Mouse (Mus musculus) left cerebral cortex, adult 11 months (tissue): ENCODE data around the gene Ptpn7.

Experiments
- DNase-seq: peaks from one replicate; pipeline ENCODE4 v3.0.0; 2022; ENCODE audit warnings: low spot score

Ptpn7 gene

GRCm38 (mm10) chr1:135159074-135159473 lies 26.6 kb downstream of the Ptpn7 start:
- peak; percentile 48 for DNase-seq

- DNase-seq = no peak
Observed at GRCm38 (mm10) chr1:135159556-135160123, 27.1 kb downstream of the Ptpn7 start.

- DNase-seq = no peak
Observed at GRCm38 (mm10) chr1:135160411-135161050, 28.0 kb downstream of the Ptpn7 start.

GRCm38 (mm10) chr1:135162720-135163119 lies 30.2 kb downstream of the Ptpn7 start:
- DNase-seq = no peak

GRCm38 (mm10) chr1:135167435-135167834 lies 34.9 kb downstream of the Ptpn7 start, which contains the start of gene Gpr37l1:
TSS of gene Gpr37l1 (minus strand) at chr1:135167681.
- DNase-seq = no peak

- DNase-seq = no peak
Observed at GRCm38 (mm10) chr1:135168453-135169200, 36.1 kb downstream of the Ptpn7 start.

GRCm38 (mm10) chr1:135169556-135170224 lies 37.2 kb downstream of the Ptpn7 start:
- DNase-seq = no peak

- no peak for DNase-seq
Observed at GRCm38 (mm10) chr1:135170299-135170698, 37.8 kb downstream of the Ptpn7 start.

GRCm38 (mm10) chr1:135171202-135171601 lies 38.7 kb downstream of the Ptpn7 start:
- no peak for DNase-seq

GRCm38 (mm10) chr1:135171984-135172383 lies 39.5 kb downstream of the Ptpn7 start:
- no peak for DNase-seq

- no peak for DNase-seq
Observed at GRCm38 (mm10) chr1:135173311-135173710, 40.8 kb downstream of the Ptpn7 start.

- no peak for DNase-seq
Observed at GRCm38 (mm10) chr1:135175176-135175575, 42.7 kb downstream of the Ptpn7 start.

- DNase-seq = no peak
Observed at GRCm38 (mm10) chr1:135177724-135178123, 45.2 kb downstream of the Ptpn7 start.

GRCm38 (mm10) chr1:135178863-135179262 lies 46.4 kb downstream of the Ptpn7 start:
- no peak for DNase-seq

GRCm38 (mm10) chr1:135180830-135181229 lies 48.3 kb downstream of the Ptpn7 start:
- no peak for DNase-seq

GRCm38 (mm10) chr1:135181275-135181674 lies 48.8 kb downstream of the Ptpn7 start:
- no peak for DNase-seq

- no peak for DNase-seq
Observed at GRCm38 (mm10) chr1:135181880-135182623, 49.6 kb downstream of the Ptpn7 start.

GRCm38 (mm10) chr1:135182975-135183374 lies 50.5 kb downstream of the Ptpn7 start:
- no peak for DNase-seq

- DNase-seq = no peak
Observed at GRCm38 (mm10) chr1:135183448-135183847, 50.9 kb downstream of the Ptpn7 start.

- no peak for DNase-seq
Observed at GRCm38 (mm10) chr1:135183941-135184570, 51.6 kb downstream of the Ptpn7 start.

- no peak for DNase-seq
Observed at GRCm38 (mm10) chr1:135185936-135186335, 53.4 kb downstream of the Ptpn7 start.
